Mouse (Mus musculus) thymus, adult 2 months (tissue): ENCODE results near the gene Tbc1d14.

Experiments used
- CTCF ChIP-seq: fragments of 200-500 bp; IDR thresholded peaks from 2 replicates; pipeline ENCODE4 v1.5.1; 2012; ENCODE audit warnings: mild to moderate bottlenecking, control low read depth, low read length, moderate library complexity, borderline replicate concordance; ENCODE audit not compliant: control insufficient read depth, poor library complexity, insufficient read depth; ENCODE audit errors: extremely low read depth
- POLR2A ChIP-seq: fragments of 200-500 bp; IDR thresholded peaks from 2 replicates; pipeline ENCODE4 v1.6.1; 2012; ENCODE audit warnings: mild to moderate bottlenecking, low read length, control low read depth, moderate library complexity; ENCODE audit not compliant: control insufficient read depth, poor library complexity, insufficient read depth; ENCODE audit errors: extremely low read depth

DNA sequence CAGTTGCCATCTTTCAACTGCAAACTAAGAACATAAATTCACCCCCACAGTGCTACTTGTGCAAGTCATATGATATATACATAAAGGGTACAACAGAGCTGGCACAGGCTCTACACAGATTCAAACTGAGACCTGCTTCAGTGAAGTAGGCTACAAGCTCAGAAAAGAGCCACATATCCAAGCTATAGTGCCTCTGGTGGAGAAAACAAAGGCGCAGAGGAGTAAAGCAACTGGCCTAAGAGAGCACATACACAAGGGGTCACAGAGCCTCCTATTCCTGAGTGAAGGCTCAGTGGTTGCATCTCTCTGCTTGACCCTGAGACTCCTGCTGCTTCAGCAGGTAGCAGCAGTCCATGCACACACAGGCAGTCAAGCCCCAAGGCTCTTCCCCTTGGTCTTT is 112.0 kb downstream of the Tbc1d14 start:
- TF ChIP-seq POLR2A (no peak), CTCF (no peak)
